Mouse (Mus musculus): ENCODE data around the gene Elmo2. TPM values are rescaled to one million over a fixed set of nuclear protein-coding genes. Genes with fewer than 3 reads are reported as not detected.

The Elmo2 gene
- total RNA-seq, 2 experiments from 2014 or later: 37.3 to 45.7 TPM

GRCm38 (mm10) chr2:165300885-165301284 is 25.4 kb downstream of the Elmo2 start:
- DNase-seq (ENCODE audit: low spot score in 2 of 2): no peak

GRCm38 (mm10) chr2:165300424-165300823 is 25.9 kb downstream of the Elmo2 start:
- DNase-seq (ENCODE audit: low spot score in 2 of 2): no peak

- DNase-seq (ENCODE audit: low spot score in 2 of 2): no peak
Observed at GRCm38 (mm10) chr2:165297429-165297828, 28.9 kb downstream of the Elmo2 start.

GRCm38 (mm10) chr2:165296571-165296970 is 29.7 kb downstream of the Elmo2 start:
- DNase-seq (ENCODE audit: low spot score in 2 of 2): peak in 1 of 2 experiments; percentile 28

- DNase-seq (ENCODE audit: low spot score in 2 of 2): peak; percentile 31 to 61
Observed at GRCm38 (mm10) chr2:165288315-165289031, 37.8 kb downstream of the Elmo2 start.

GRCm38 (mm10) chr2:165287202-165287984 is 38.9 kb downstream of the Elmo2 start, which contains the start of gene Slc35c2:
Slc35c2 (minus strand) TSS chr2:165287869.
- peak; percentile 75 to 85 for DNase-seq (ENCODE audit: low spot score in 2 of 2)

- no peak for DNase-seq (ENCODE audit: low spot score in 2 of 2)
Observed at GRCm38 (mm10) chr2:165286361-165287201, 39.7 kb downstream of the Elmo2 start.

GRCm38 (mm10) chr2:165285621-165286020 is 40.7 kb downstream of the Elmo2 start:
- no peak for DNase-seq (ENCODE audit: low spot score in 2 of 2)

- DNase-seq (ENCODE audit: low spot score in 2 of 2): no peak
Observed at GRCm38 (mm10) chr2:165285034-165285433, 41.2 kb downstream of the Elmo2 start.

- DNase-seq (ENCODE audit: low spot score in 2 of 2): no peak
Observed at GRCm38 (mm10) chr2:165284377-165284776, 41.9 kb downstream of the Elmo2 start.

- no peak for DNase-seq (ENCODE audit: low spot score in 2 of 2)
Observed at GRCm38 (mm10) chr2:165283644-165284043, 42.6 kb downstream of the Elmo2 start.

- no peak for DNase-seq (ENCODE audit: low spot score in 2 of 2)
Observed at GRCm38 (mm10) chr2:165281779-165282311, 44.4 kb downstream of the Elmo2 start.

- DNase-seq (ENCODE audit: low spot score in 2 of 2): no peak
Observed at GRCm38 (mm10) chr2:165279351-165279750, 46.9 kb downstream of the Elmo2 start.

- DNase-seq (ENCODE audit: low spot score in 2 of 2): no peak
Observed at GRCm38 (mm10) chr2:165277188-165277740, 49.0 kb downstream of the Elmo2 start.

GRCm38 (mm10) chr2:165275824-165276223 is 50.5 kb downstream of the Elmo2 start:
- peak in 1 of 2 experiments; percentile 40 for DNase-seq (ENCODE audit: low spot score in 2 of 2)

GRCm38 (mm10) chr2:165275124-165275640 is 51.1 kb downstream of the Elmo2 start:
- DNase-seq (ENCODE audit: low spot score in 2 of 2): no peak

GRCm38 (mm10) chr2:165273589-165273988 is 52.7 kb downstream of the Elmo2 start:
- DNase-seq (ENCODE audit: low spot score in 2 of 2): no peak

- no peak for DNase-seq (ENCODE audit: low spot score in 2 of 2)
Observed at GRCm38 (mm10) chr2:165271326-165271725, 55.0 kb downstream of the Elmo2 start.

- no peak for DNase-seq (ENCODE audit: low spot score in 2 of 2)
Observed at GRCm38 (mm10) chr2:165270858-165271257, 55.4 kb downstream of the Elmo2 start.

GRCm38 (mm10) chr2:165266739-165267138 is 59.5 kb downstream of the Elmo2 start:
- no peak for DNase-seq (ENCODE audit: low spot score in 2 of 2)

- no peak for DNase-seq (ENCODE audit: low spot score in 2 of 2)
Observed at GRCm38 (mm10) chr2:165263861-165264260, 62.4 kb downstream of the Elmo2 start.
